Mouse (Mus musculus): ENCODE data around the gene Hoxa10.

DNA sequence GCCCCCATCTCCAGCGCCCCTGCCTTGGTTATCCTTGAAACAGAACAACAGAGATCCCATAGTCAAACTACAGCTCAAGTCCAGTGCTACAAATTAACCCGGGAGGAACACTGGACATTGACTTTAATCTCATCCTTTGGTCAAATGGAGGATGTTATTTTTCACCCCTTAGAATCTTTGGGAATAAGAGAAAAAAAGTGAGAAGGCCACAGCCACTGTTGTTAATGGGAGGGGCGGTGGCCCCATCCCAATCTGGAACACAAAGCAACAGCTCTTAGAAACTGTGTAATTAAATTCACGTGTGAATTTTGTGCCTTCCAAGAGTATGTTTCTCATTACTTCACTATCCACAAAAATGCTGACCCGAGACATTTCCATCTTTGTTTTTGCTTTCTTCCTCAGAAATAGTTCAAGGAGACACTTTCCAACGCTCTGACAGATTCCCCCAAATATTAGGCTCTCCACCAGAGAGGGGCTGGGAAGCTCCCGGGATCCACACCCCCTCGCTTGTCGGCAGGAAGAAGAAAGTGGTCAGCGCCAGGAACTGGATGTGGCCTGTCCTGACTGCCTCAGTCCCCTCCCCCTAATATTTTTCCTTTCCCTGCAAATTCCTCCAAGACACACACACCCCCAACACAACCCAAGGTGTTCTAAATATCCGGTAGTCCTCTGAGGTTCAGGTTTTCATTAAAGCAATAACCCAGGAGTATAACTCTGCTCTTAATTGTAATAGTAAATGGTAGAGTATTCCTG lies 13.0 kb downstream of the Hoxa10 start:
- TF ChIP-seq CTCF (IDR thresholded peaks at IDR 0.05; ENCODE audit: low read depth, low read length): no peak
- TF ChIP-seq POLR2A (IDR thresholded peaks at IDR 0.05; ENCODE audit: insufficient read depth, low read length): no peak

Measured in ES-Bruce4 (cell line).